Mouse (Mus musculus) central nervous system, embryonic 14 days (tissue): Measurements from ENCODE around the gene Upf1. TPM values are rescaled to one million over a fixed set of nuclear protein-coding genes. Genes with fewer than 3 reads are reported as not detected.

Experiments used
- polyA plus RNA-seq: library from polyadenylated mRNA; depleted of rRNA; stranded (reverse); fragments of >200 nt; gene quantifications from 2 replicates; pipeline ENCODE4 v1.2.3, GENCODE M21; 2012; rRNA removed

Upf1 gene
- 26.8 and 30.5 TPM in 2 replicates for polyA plus RNA-seq

DNA sequence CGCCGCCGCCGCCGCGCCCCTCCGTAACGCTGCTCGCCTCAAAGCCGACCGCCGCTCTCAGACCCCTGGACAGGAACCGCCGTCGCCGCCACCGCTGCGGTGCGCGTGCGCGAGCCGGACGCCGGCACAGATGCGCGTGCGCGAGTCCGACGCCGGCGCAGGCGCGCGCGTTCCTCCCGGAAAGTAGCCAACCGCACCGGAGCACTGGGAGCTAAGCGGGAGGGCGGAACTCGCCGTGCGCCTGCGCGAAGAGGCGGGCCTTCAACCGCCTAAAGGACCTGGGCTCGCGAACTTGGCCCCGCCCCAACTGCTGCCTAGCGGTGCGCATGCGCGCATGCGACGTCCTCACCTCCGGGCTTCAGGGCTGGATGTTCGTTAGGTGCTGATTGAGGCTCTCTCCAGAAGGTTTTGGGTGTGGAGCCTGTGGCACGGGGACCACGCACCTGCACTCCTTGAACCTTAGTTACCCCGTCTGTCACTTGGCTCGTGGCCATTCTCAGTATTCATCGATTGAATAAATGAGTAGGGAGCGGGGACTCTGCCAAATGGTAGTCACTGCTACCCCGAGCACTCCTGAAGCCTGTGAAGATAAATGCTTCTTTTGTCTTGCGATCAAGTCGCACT, at the start of gene Upf1:
Gene Upf1 (minus strand): TSS at position 85 of the 624 bp plus-strand sequence.

GRCm38 (mm10) chr8:70373397-70374317, 20.6 kb upstream of the Upf1 start, which contains the start of gene Comp:
Gene Comp, plus strand, starts transcription at chr8:70373558.

DNA sequence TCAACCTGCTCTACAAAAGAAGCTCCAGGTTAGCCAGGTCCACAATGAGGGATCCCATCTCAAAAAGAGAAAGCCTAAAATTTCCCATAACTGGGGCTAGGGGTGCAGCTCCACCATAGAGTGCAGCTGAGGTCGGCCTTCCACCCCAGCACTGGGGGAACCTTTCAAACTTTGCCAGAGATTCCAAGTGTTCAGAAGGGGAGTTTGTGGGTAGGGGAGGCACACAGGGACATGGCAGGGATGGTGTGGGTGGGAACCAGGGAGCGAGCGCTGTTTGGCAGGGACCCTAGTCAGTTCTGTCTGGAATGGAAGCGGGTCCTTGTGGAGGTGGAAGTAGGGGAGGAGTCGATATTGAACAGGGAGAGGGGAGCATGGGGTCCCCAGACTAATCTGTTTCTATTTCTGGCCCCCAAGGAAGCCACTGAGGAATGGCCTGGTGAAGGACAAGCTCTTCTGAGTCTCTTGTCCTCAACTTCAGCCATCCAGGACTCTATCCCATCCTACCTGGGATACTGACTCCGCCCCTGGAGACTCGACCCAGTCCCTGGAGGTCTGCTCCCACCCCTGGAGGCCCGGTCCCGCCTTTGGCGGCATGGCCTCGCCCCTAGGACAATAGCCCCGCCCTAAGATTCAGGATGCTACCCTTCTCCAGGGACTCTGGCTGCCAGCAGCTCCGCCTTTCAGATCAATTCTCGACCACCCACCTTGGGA, 23.8 kb downstream of the Upf1 start, which contains the start of gene Gdf1:
Gene Gdf1 (plus strand): TSS at position 694 of the 711 bp plus-strand sequence.

DNA sequence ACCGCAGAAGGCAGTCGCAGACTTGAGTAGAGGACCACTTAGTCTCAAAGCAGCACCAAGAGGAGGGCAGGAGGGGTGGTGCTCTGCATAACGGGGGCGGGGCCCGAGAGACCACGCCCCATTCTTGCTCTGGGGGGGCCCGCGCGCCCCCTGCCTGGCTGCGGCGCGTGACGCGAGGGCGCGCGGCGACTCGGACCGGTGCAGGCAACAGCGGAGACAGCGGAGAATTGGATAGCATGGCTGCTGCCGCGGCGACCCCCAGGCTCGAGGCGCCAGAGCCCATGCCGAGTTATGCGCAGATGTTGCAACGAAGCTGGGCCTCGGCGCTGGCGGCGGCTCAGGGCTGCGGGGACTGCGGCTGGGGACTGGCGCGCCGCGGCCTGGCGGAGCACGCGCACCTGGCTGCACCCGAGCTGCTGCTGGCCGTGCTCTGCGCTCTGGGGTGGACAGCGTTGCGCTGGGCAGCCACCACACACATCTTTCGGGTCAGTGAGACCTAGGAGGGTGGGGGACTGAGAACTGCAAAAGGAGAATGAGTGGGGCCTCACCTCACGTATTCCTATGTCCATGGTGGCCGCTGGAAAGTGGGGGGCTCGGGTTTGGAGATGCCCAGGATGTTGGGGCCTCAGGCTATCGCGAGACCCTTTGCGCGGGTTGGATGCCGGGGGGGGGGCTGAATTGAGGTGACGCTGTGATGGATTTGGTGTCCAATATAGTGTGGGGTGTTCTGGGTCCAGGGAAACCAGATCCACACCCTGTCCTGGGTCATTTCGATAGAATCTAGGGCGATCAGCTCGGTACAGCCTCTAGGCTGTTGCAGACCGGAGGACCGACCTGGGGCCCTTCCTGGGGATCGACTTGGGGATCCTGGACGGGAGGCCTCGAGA, 37.2 kb downstream of the Upf1 start, which contains the start of gene Cers1:
Gene Cers1 (plus strand): TSS at position 152 of the 887 bp plus-strand sequence.

GRCm38 (mm10) chr8:70302358-70302890, 50.7 kb downstream of the Upf1 start, which contains the start of the genes Ddx49 and Cope:
Gene Ddx49, minus strand, starts transcription at chr8:70302489.
Gene Cope, plus strand, starts transcription at chr8:70302518.

DNA sequence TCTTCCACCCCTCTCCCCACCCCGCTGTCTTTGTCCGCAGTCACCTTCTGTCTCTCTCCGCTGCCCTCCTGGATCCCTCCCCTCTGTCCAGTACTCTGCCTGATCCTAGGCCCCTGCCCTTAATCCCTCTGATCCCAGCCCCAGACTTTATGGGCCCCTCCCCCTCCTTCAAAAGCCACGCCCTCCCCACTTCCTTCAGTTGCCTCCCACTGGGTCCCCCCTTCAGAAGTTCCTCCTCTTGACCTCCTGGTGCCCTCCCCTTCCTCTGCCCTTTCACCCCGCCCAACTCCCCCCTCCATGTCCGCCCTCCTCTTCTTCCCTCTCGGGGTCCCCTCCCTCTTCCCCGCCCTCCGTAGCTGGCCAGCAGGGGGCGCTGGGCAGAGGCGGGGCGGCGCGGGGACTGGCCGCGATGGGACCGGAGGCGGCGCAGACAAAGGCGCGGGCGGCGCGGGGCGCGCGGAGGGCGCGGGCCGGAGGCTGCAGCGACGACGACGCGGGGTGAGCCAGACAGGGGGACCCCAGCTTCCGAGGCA, 70.4 kb downstream of the Upf1 start, which contains the start of gene Homer3:
Gene Homer3 (plus strand): TSS at position 225 of the 533 bp plus-strand sequence.

Other genes with a start within 250 kb of the Upf1 start
- 71.2 and 75.0 TPM in 2 replicates for gene Ncan, start 232.4 kb downstream of the Upf1 start, polyA plus RNA-seq
- gene Nr2c2ap, start 221.9 kb downstream of the Upf1 start, polyA plus RNA-seq: 22.3 and 23.8 TPM in 2 replicates
- gene Rfxank, start 214.1 kb downstream of the Upf1 start, polyA plus RNA-seq: 21.1 and 22.6 TPM in 2 replicates
- 99.4 and 109 TPM in 2 replicates for gene Borcs8, start 213.8 kb downstream of the Upf1 start, polyA plus RNA-seq
- gene Mef2b, start 213.6 kb downstream of the Upf1 start, polyA plus RNA-seq: 0.38 and 0.41 TPM in 2 replicates
- gene Tmem161a, start 180.9 kb downstream of the Upf1 start, polyA plus RNA-seq: 91.8 and 98.7 TPM in 2 replicates
- gene Slc25a42, start 141.0 kb downstream of the Upf1 start, polyA plus RNA-seq: 23.3 and 27.3 TPM in 2 replicates
- 144 and 152 TPM in 2 replicates for gene Sugp2, start 119.1 kb downstream of the Upf1 start, polyA plus RNA-seq
- gene Armc6, start 118.8 kb downstream of the Upf1 start, polyA plus RNA-seq: 81.8 and 84.9 TPM in 2 replicates
- gene Homer3, start 70.5 kb downstream of the Upf1 start, polyA plus RNA-seq: 74.1 and 85.3 TPM in 2 replicates
- gene Ddx49, start 50.8 kb downstream of the Upf1 start, polyA plus RNA-seq: 59.2 and 61.1 TPM in 2 replicates
- 281 and 299 TPM in 2 replicates for gene Cope, start 50.8 kb downstream of the Upf1 start, polyA plus RNA-seq
- 27.7 and 27.9 TPM in 2 replicates for gene Cers1, start 37.5 kb downstream of the Upf1 start, polyA plus RNA-seq
- 13.2 and 14.1 TPM in 2 replicates for gene Gdf1, start 23.5 kb downstream of the Upf1 start, polyA plus RNA-seq
- gene Comp, start 20.3 kb upstream of the Upf1 start, polyA plus RNA-seq: 0.23 and 14.2 TPM in 2 replicates
- gene Crtc1, start 86.3 kb upstream of the Upf1 start, polyA plus RNA-seq: 46.5 and 52.0 TPM in 2 replicates
- gene Klhl26, start 123.7 kb upstream of the Upf1 start, polyA plus RNA-seq: 37.6 and 39.6 TPM in 2 replicates
- gene Tmem59l, start 134.1 kb upstream of the Upf1 start, polyA plus RNA-seq: 47.6 and 47.7 TPM in 2 replicates
- gene Crlf1, start 139.9 kb upstream of the Upf1 start, polyA plus RNA-seq: 1.8 and 6.7 TPM in 2 replicates
- gene Rex1bd, start 153.5 kb upstream of the Upf1 start, polyA plus RNA-seq: 177 and 179 TPM in 2 replicates
- gene Uba52, start 157.5 kb upstream of the Upf1 start, polyA plus RNA-seq: 1,708 and 2,002 TPM in 2 replicates
- 446 and 466 TPM in 2 replicates for gene Fkbp8, start 174.4 kb upstream of the Upf1 start, polyA plus RNA-seq
- 42.2 and 43.7 TPM in 2 replicates for gene Kxd1, start 174.7 kb upstream of the Upf1 start, polyA plus RNA-seq
- 29.2 and 29.7 TPM in 2 replicates for gene Ell, start 186.2 kb upstream of the Upf1 start, polyA plus RNA-seq
- gene Isyna1, start 241.1 kb upstream of the Upf1 start, polyA plus RNA-seq: 143 and 177 TPM in 2 replicates